Mouse (Mus musculus): ENCODE data around the gene Tob2.

DNA sequence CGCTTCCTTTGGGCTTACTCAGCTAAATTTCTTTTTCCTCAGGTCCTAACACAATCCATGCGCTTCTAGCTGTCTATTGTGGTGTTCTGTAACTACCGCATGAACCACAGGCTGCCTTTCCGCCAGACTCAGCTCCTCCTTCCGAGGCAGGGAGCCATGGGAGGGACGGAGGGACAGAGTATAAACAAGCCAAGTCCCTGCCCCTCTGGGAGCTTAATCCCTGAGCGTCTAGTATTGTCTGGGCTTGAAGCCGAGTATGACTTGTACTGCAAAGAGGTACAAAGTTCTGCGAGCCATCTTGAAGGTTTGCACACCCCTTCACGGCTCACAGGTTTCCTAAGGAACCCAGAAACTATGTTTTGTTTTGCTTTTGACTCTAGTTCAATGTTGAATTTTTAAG lies 48.4 kb downstream of the Tob2 start:
- TF ChIP-seq CTCF (conservative IDR thresholded peaks at IDR 0.05; ENCODE audit: insufficient read depth, insufficient read length, low read depth, low read length) (no peak), POLR2A (IDR thresholded peaks at IDR 0.05; ENCODE audit: low read depth, low read length) (peak; percentile 23)
